Mouse (Mus musculus) small intestine, adult 10 weeks (tissue): ENCODE measurements around the gene Trim67. TPM values are rescaled to one million over a fixed set of nuclear protein-coding genes. Genes with fewer than 3 reads are reported as not detected.

Experiments
- polyA plus RNA-seq: library from polyadenylated mRNA; stranded (reverse); fragments of 350-450 nt; fragmentation: Illumina TruSeq; extraction: RNeasy Lipid Tissue Mini Kit (QIAGEN cat#74804); gene quantifications from one replicate; pipeline ENCODE4 v1.2.3, GENCODE M21; 2014; ENCODE audit warnings: low replicate concordance

The Trim67 gene
- polyA plus RNA-seq, result not detected

GRCm38 (mm10) chr8:124792708-124793107 lies at the start of gene Trim67:
Trim67 (plus strand) TSS chr8:124793092.

GRCm38 (mm10) chr8:124751709-124752173 lies 41.2 kb upstream of the Trim67 start, which contains the start of gene Fam89a:
Fam89a (minus strand) TSS chr8:124751832.

GRCm38 (mm10) chr8:124862321-124863162 lies 69.7 kb downstream of the Trim67 start, which contains the start of the genes Gnpat and 2810004N23Rik:
Gnpat (plus strand) TSS chr8:124863033.
2810004N23Rik (minus strand) TSS chr8:124863120.

Other genes starting within 250 kb of the Trim67 start
- 0.45 TPM for gene Agt, start 223.4 kb upstream of the Trim67 start, polyA plus RNA-seq
- 0.22 TPM for gene Capn9, start 217.0 kb upstream of the Trim67 start, polyA plus RNA-seq
- 6.2 TPM for gene 2310022B05Rik, start 129.7 kb upstream of the Trim67 start, polyA plus RNA-seq
- 33.3 TPM for gene Ttc13, start 71.1 kb upstream of the Trim67 start, polyA plus RNA-seq
- gene Arv1, start 71.0 kb upstream of the Trim67 start, polyA plus RNA-seq, result 0.89 TPM
- gene Fam89a, start 41.3 kb upstream of the Trim67 start, polyA plus RNA-seq, result not detected
- 24.9 TPM for gene Gnpat, start 69.9 kb downstream of the Trim67 start, polyA plus RNA-seq
- gene 2810004N23Rik, start 70.0 kb downstream of the Trim67 start, polyA plus RNA-seq, result 13.8 TPM
- 10.8 TPM for gene Exoc8, start 104.6 kb downstream of the Trim67 start, polyA plus RNA-seq
- 13.6 TPM for gene Sprtn, start 104.8 kb downstream of the Trim67 start, polyA plus RNA-seq
- gene Egln1, start 156.2 kb downstream of the Trim67 start, polyA plus RNA-seq, result 22.6 TPM
- 33.2 TPM for gene Tsnax, start 219.9 kb downstream of the Trim67 start, polyA plus RNA-seq